Mouse (Mus musculus) neutrophil, adult 59 days (primary cell): ENCODE measurements around the gene Afg3l1. TPM values are rescaled to one million over a fixed set of nuclear protein-coding genes. Genes with fewer than 3 reads are reported as not detected.

Experiments used
- total RNA-seq, 2 experiments: library from RNA; stranded (reverse); gene quantifications; 1 replicate in 1 of 2; 2 replicates in 1 of 2; pipeline ENCODE4 v1.2.4; 2023

Gene Afg3l1
- total RNA-seq: 10 to 100 TPM; 37.5 to 39.9 TPM

GRCm38 (mm10) chr8:123477737-123478258 lies at the start of gene Afg3l1:
Gene Afg3l1, plus strand, starts transcription at chr8:123477903.

GRCm38 (mm10) chr8:123514781-123515539 lies 37.3 kb downstream of the Afg3l1 start, which contains the start of gene Dbndd1:
Gene Dbndd1, minus strand, starts transcription at chr8:123515463.

GRCm38 (mm10) chr8:123518667-123519066 lies 41.0 kb downstream of the Afg3l1 start, which contains the start of gene Gas8:
Gene Gas8, plus strand, starts transcription at chr8:123518834.

Other genes with a start within 250 kb of the Afg3l1 start
- gene Spata2l, start 241.7 kb upstream of the Afg3l1 start, total RNA-seq: 1 to 10 TPM; 6.1 to 6.3 TPM
- gene Zfp276, start 223.7 kb upstream of the Afg3l1 start, total RNA-seq: 10 to 100 TPM; 35.6 to 38.0 TPM
- gene Vps9d1, start 223.6 kb upstream of the Afg3l1 start, total RNA-seq: 10 to 100 TPM; 40.5 to 46.2 TPM
- 10 to 100 TPM; 41.0 to 55.4 TPM for gene Fanca, start 159.3 kb upstream of the Afg3l1 start, total RNA-seq
- gene Spire2, start 145.2 kb upstream of the Afg3l1 start, total RNA-seq: under 1 TPM; 0.22 to 0.71 TPM
- 100 to 1,000 TPM; 119 to 121 TPM for gene Tcf25, start 104.2 kb upstream of the Afg3l1 start, total RNA-seq
- gene Mc1r, start 70.8 kb upstream of the Afg3l1 start, total RNA-seq: not detected
- under 1 TPM in 1 of 2 experiments, not detected in 1; 0.33 TPM for gene Tubb3, start 66.5 kb upstream of the Afg3l1 start, total RNA-seq
- gene Def8, start 54.4 kb upstream of the Afg3l1 start, total RNA-seq: 10 to 100 TPM; 42.3 to 51.5 TPM
- not detected for gene Dbndd1, start 37.6 kb downstream of the Afg3l1 start, total RNA-seq
- 1 to 10 TPM; 1.7 to 2.3 TPM for gene Gas8, start 40.9 kb downstream of the Afg3l1 start, total RNA-seq
- gene Rhou, start 176.0 kb downstream of the Afg3l1 start, total RNA-seq: 10 to 100 TPM; 44.4 to 48.8 TPM